Mouse (Mus musculus) MEL (cell line): ENCODE data around the gene Spag16. TPM values are rescaled to one million over a fixed set of nuclear protein-coding genes. Genes with fewer than 3 reads are reported as not detected.

Experiments used
- DNase-seq: peaks from one replicate; pipeline ENCODE4 v3.0.0; 2011; ENCODE audit warnings: low read depth, low spot score
- H3K27ac ChIP-seq: 2 replicates; pipeline ENCODE4 v1.5.1; 2012; ENCODE audit warnings: low read depth, mild to moderate bottlenecking, control low read depth, low read length, moderate library complexity; ENCODE audit not compliant: control insufficient read depth
- H3K27me3 ChIP-seq, 2 experiments: fragments of 150-350 bp in 1 of 2; sonication (generic) in 1 of 2; 2 replicates each; pipeline ENCODE4 v1.6.1; 2012; ENCODE audit warnings: low read length in 2 of 2, mild to moderate bottlenecking in 2 of 2, improper control_type of control experiment in 1 of 2, moderate library complexity in 1 of 2; ENCODE audit not compliant: insufficient read depth in 2 of 2, control insufficient read depth in 1 of 2
- H3K36me3 ChIP-seq, 2 experiments: 2 replicates each; pipeline ENCODE4 v1.6.1; 2012 to 2014; ENCODE audit warnings: low read length in 2 of 2, improper control_type of control experiment in 1 of 2, inconsistent platforms in 1 of 2, mild to moderate bottlenecking in 1 of 2; ENCODE audit not compliant: insufficient read depth in 2 of 2, control insufficient read depth in 1 of 2
- H3K4me1 ChIP-seq, 2 experiments: fragments of 150-350 bp in 1 of 2; sonication (generic) in 1 of 2; 2 replicates each; pipeline ENCODE4 v1.6.1; 2012; ENCODE audit warnings: low read length in 2 of 2, improper control_type of control experiment in 1 of 2, mild to moderate bottlenecking in 1 of 2; ENCODE audit not compliant: insufficient read depth in 2 of 2, control insufficient read depth in 1 of 2
- H3K4me3 ChIP-seq, 2 experiments: fragments of 150-350 bp in 1 of 2; sonication (generic) in 1 of 2; 2 replicates each; pipeline ENCODE4 v1.5.1; 2012; ENCODE audit warnings: low read depth in 2 of 2, low read length in 2 of 2, mild to moderate bottlenecking in 2 of 2, moderate library complexity in 2 of 2, control low read depth in 1 of 2, improper control_type of control experiment in 1 of 2; ENCODE audit not compliant: control insufficient read depth in 1 of 2, insufficient read depth in 1 of 2
- H3K79me2 ChIP-seq: 2 replicates; pipeline ENCODE4 v1.6.1; 2012; ENCODE audit warnings: mild to moderate bottlenecking, low read length, moderate library complexity; ENCODE audit not compliant: control insufficient read depth, poor library complexity, insufficient read depth
- H3K9ac ChIP-seq: 2 replicates; pipeline ENCODE4 v1.6.1; 2012; ENCODE audit warnings: low read depth, mild to moderate bottlenecking, control low read depth, low read length, moderate library complexity; ENCODE audit not compliant: control insufficient read depth, poor library complexity, severe bottlenecking
- H3K9me3 ChIP-seq: fragments of 150-350 bp; sonication (generic); replicated peaks from 2 replicates; pipeline ENCODE4 v1.6.1; 2012; ENCODE audit warnings: mild to moderate bottlenecking, low read length, improper control_type of control experiment, moderate library complexity; ENCODE audit not compliant: insufficient read depth
- CHD1 ChIP-seq: IDR thresholded peaks from 2 replicates; pipeline ENCODE4 v1.6.1; 2012; ENCODE audit warnings: low read depth, mild to moderate bottlenecking, inconsistent platforms, low read length, improper control_type of control experiment
- CTCF ChIP-seq, 3 experiments: IDR thresholded peaks in 2 of 3; conservative IDR thresholded peaks in 1 of 3; 2 replicates each; pipeline ENCODE4 v1.5.1; 2011 to 2012; ENCODE audit warnings: low read length in 3 of 3, low read depth in 2 of 3, mild to moderate bottlenecking in 2 of 3, improper control_type of control experiment in 1 of 3, inconsistent platforms in 1 of 3, mixed read lengths in 1 of 3, moderate library complexity in 1 of 3; ENCODE audit not compliant: control insufficient read depth in 1 of 3, insufficient read depth in 1 of 3, poor library complexity in 1 of 3, severe bottlenecking in 1 of 3
- EP300 ChIP-seq, 2 experiments: IDR thresholded peaks; 2 replicates each; pipeline ENCODE4 v1.6.1; 2011; ENCODE audit warnings: improper control_type of control experiment in 2 of 2, low read length in 2 of 2, low read depth in 1 of 2, mild to moderate bottlenecking in 1 of 2
- ETS1 ChIP-seq: IDR thresholded peaks from 2 replicates; pipeline ENCODE4 v1.6.1; 2012; ENCODE audit warnings: low read depth, mild to moderate bottlenecking, inconsistent platforms, low read length, improper control_type of control experiment, moderate library complexity
- GABPA ChIP-seq: IDR thresholded peaks from 2 replicates; pipeline ENCODE4 v1.6.1; 2012; ENCODE audit warnings: low read depth, mild to moderate bottlenecking, inconsistent platforms, low read length, improper control_type of control experiment, moderate library complexity
- GATA1 ChIP-seq: IDR thresholded peaks from 2 replicates; pipeline ENCODE4 v1.6.1; 2011; ENCODE audit warnings: low read depth, low read length, improper control_type of control experiment
- KAT2A ChIP-seq: conservative IDR thresholded peaks from 2 replicates; pipeline ENCODE4 v1.6.1; 2012; ENCODE audit warnings: low read depth, low read length, improper control_type of control experiment, inconsistent platforms
- MAX ChIP-seq: IDR thresholded peaks from 2 replicates; pipeline ENCODE4 v1.6.1; 2011; ENCODE audit warnings: low read length, improper control_type of control experiment
- MXI1 ChIP-seq: IDR thresholded peaks from 2 replicates; pipeline ENCODE4 v1.6.1; 2011; ENCODE audit warnings: mild to moderate bottlenecking, low read depth, low read length, improper control_type of control experiment
- NELFE ChIP-seq: IDR thresholded peaks from 2 replicates; pipeline ENCODE4 v1.6.1; 2011; ENCODE audit warnings: low read depth, low read length, improper control_type of control experiment
- NRF1 ChIP-seq: IDR thresholded peaks from 2 replicates; pipeline ENCODE4 v1.6.1; 2014; ENCODE audit warnings: low read depth, mild to moderate bottlenecking, inconsistent platforms, low read length, improper control_type of control experiment, moderate library complexity; ENCODE audit not compliant: poor library complexity, insufficient read depth, severe bottlenecking
- POLR2AphosphoS5 ChIP-seq: IDR thresholded peaks from 2 replicates; pipeline ENCODE4 v1.6.1; 2012; ENCODE audit warnings: low read depth, borderline replicate concordance, mild to moderate bottlenecking, inconsistent platforms, low read length, moderate library complexity, mixed read lengths
- RCOR1 ChIP-seq: IDR thresholded peaks from 2 replicates; pipeline ENCODE4 v1.6.1; 2012; ENCODE audit warnings: low read depth, mild to moderate bottlenecking, inconsistent platforms, low read length, improper control_type of control experiment
- SIN3A ChIP-seq: IDR thresholded peaks from 2 replicates; pipeline ENCODE4 v1.6.1; 2012; ENCODE audit warnings: low read length, improper control_type of control experiment, inconsistent platforms
- TAL1 ChIP-seq: IDR thresholded peaks from 2 replicates; pipeline ENCODE4 v1.6.1; 2012; ENCODE audit warnings: mild to moderate bottlenecking, inconsistent platforms, low read length, moderate library complexity, mixed read lengths
- UBTF ChIP-seq: IDR thresholded peaks from 2 replicates; pipeline ENCODE4 v1.6.1; 2012; ENCODE audit warnings: low read depth, mild to moderate bottlenecking, inconsistent platforms, low read length, improper control_type of control experiment, moderate library complexity, borderline replicate concordance; ENCODE audit not compliant: insufficient read depth
- ZKSCAN1 ChIP-seq: IDR thresholded peaks from 2 replicates; pipeline ENCODE4 v1.6.1; 2012; ENCODE audit warnings: low read depth, mild to moderate bottlenecking, inconsistent platforms, low read length, improper control_type of control experiment, moderate library complexity
- ZMIZ1 ChIP-seq: IDR thresholded peaks from 2 replicates; pipeline ENCODE4 v1.6.1; 2012; ENCODE audit warnings: low read depth, mild to moderate bottlenecking, inconsistent platforms, low read length, improper control_type of control experiment, moderate library complexity
- polyA plus RNA-seq, 2 experiments: library from polyadenylated mRNA; stranded (reverse) in 1 of 2; unstranded in 1 of 2; fragments of >175 nt in 1 of 2; fragments of >200 nt in 1 of 2; gene quantifications; 2 replicates each; pipeline versions ENCODE4 v1.2.1 to v1.2.4; 2012; ENCODE audit warnings: low replicate concordance in 2 of 2, low read depth in 1 of 2; ENCODE audit not compliant: insufficient read length in 2 of 2, insufficient read depth in 1 of 2, missing spikeins in 1 of 2
- total RNA-seq: library from RNA; depleted of rRNA; stranded (reverse); fragments of 300-350 nt; gene quantifications from 2 replicates; pipeline ENCODE4 v1.2.3, GENCODE M21; 2012

The Spag16 gene
- total and polyA plus RNA-seq, 3 experiments = not detected

GRCm38 (mm10) chr1:69786716-69787115 lies 40.1 kb upstream of the Spag16 start:
- H3K36me3 ChIP-seq = no peaks in the 10 kb centered on the region
- peaks cover 0 to 3% of the 10 kb centered on the region in 2 experiments; a peak in 1 of 4 replicates for H3K27me3 ChIP-seq
- no peaks in the 10 kb centered on the region for H3K79me2 ChIP-seq
- TF ChIP-seq CTCF (IDR thresholded peaks at IDR 0.05 in 2 of 3, conservative IDR thresholded peaks at IDR 0.05 in 1 of 3; ENCODE audit: control insufficient read depth in 1 of 3, insufficient read depth in 1 of 3, low read depth in 2 of 3, low read length in 3 of 3, poor library complexity in 1 of 3, severe bottlenecking in 1 of 3) (no peak), TAL1 (no peak), ETS1 (no peak), UBTF (no peak), RCOR1 (no peak), MAX (no peak)
- no peak overlapping the region for H3K9ac ChIP-seq
- H3K9me3 ChIP-seq = no peaks in the 10 kb centered on the region
- H3K4me3 ChIP-seq = no peak overlapping the region
- no peaks in the 10 kb centered on the region for H3K4me1 ChIP-seq
- H3K27ac ChIP-seq = no peak overlapping the region
- DNase-seq = no peak

DNA sequence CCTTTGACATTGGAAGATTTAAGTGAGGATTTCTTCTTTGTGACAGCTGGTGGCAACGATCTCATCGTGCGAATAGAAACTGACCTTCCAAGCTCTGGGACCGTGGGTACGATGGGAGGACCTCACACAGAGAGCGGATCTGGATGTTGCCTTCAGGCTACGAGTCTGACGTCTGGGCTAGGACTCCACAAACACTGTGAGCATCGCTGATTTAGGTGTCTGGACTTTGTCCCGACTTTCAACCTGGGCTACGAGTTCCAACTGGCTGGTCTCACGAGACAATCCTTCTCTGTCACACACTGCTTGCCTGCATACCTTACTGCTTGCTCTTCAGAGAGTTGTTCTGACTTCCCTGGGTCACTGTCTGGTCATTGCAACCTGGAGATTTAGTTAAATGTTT lies 39.4 kb upstream of the Spag16 start:
- Histone ChIP-seq H3K4me3 (no peak overlapping the region), H3K9ac (no peak overlapping the region), H3K79me2 (no peaks in the 10 kb centered on the region), H3K27ac (no peak overlapping the region), H3K27me3 (peaks cover 0 to 3% of the 10 kb centered on the region in 2 experiments; a peak in 1 of 4 replicates), H3K9me3 (no peaks in the 10 kb centered on the region), H3K36me3 (no peaks in the 10 kb centered on the region), H3K4me1 (no peaks in the 10 kb centered on the region)
- no peak for TF ChIP-seq GABPA
- TF ChIP-seq ZMIZ1 = no peak
- no peak for TF ChIP-seq POLR2AphosphoS5
- TF ChIP-seq KAT2A = no peak
- no peak for TF ChIP-seq EP300 (IDR thresholded peaks at IDR 0.05; ENCODE audit: low read depth in 1 of 2, low read length in 2 of 2)
- TF ChIP-seq ZKSCAN1 = no peak
- TF ChIP-seq TAL1 = no peak
- TF ChIP-seq GATA1 = no peak
- no peak for TF ChIP-seq MXI1
- TF ChIP-seq SIN3A = no peak
- no peak for TF ChIP-seq CHD1
- TF ChIP-seq NRF1 = no peak
- TF ChIP-seq NELFE = no peak
- no peak for DNase-seq
